In the genomic region with DNA sequence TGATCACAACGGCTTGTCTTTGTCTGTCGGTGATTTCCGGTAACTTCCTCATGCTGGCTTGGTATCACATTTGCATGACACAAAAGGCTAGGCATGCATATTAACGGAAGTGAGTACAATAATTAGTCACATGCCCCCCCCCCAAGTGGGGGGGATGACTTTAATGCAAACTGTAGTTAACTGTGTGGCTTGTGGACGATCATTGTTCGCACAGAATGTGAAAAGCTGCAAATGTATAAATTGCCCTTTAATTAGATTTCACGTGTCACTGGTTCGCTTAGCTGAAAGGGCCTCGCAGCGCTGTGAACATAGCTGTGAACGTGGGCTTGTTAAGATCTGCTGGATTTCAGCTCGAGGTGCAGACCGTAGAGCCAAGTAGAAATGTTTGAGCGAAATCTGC, we compare ENCODE assay signal across 12 mouse cellular contexts.
DNase-seq lines count a peak whose midpoint lies in the region; ATAC-seq and TF ChIP-seq lines count a peak whose summit lies in the region.
"Had no signal": no experiment of that assay in that cellular context is flagged by ENCODE, and none has a peak within 500 bp of the region (broad histone marks: within the 10 kb centered on the region; RNA-seq: fewer than 3 reads in every experiment).

No protein-coding gene starts in this region.

- no peak for TF ChIP-seq EP300 in liver, postnatal 0 days (IDR thresholded peaks at IDR 0.05; ENCODE audit: low read depth)

- no peak overlapping the region for H3K4me2 ChIP-seq in forebrain, postnatal 0 days (ENCODE audit: low read depth)
- no peak overlapping the region for H3K4me2 ChIP-seq in neural tube, embryonic 14.5 days (ENCODE audit: low read depth, low read length)
- H3K4me2 ChIP-seq in liver, postnatal 0 days (ENCODE audit: low read depth, low read length): no peak overlapping the region

- 16% methylated on average over 14 of the region's 14 CpGs for WGBS in forebrain, postnatal 0 days
- 18% methylated on average over 14 of the region's 14 CpGs for WGBS in neural tube, embryonic 14.5 days
- WGBS in liver, postnatal 0 days (ENCODE audit: insufficient replicate concordance): 71% methylated on average over 14 of the region's 14 CpGs

- H3K36me3 ChIP-seq in forebrain, postnatal 0 days (ENCODE audit: insufficient read depth): no peaks in the 10 kb centered on the region
- H3K36me3 ChIP-seq in neural tube, embryonic 14.5 days (ENCODE audit: control insufficient read depth, insufficient read depth, low read length): no peaks in the 10 kb centered on the region
- no peaks in the 10 kb centered on the region for H3K36me3 ChIP-seq in liver, postnatal 0 days (replicated peaks; ENCODE audit: insufficient read depth, low read length)

- intact Hi-C loops in left cerebral cortex, postnatal 4 days (cut with DNase I): no loop called here

- no peak for ATAC-seq in forebrain, postnatal 0 days
- ATAC-seq in neural tube, embryonic 14.5 days (ENCODE audit: low read depth): peak; percentile 38; the same call in 1 of the 2 replicates
- ATAC-seq in liver, postnatal 0 days: no peak
- no peak for ATAC-seq in inflammation-experienced regulatory T-cells, adult 6 months

- no peaks in the 10 kb centered on the region for H3K27me3 ChIP-seq in forebrain, postnatal 0 days (ENCODE audit: insufficient read depth, low read length)
- peaks cover 4% of the 10 kb centered on the region for H3K27me3 ChIP-seq in neural tube, embryonic 14.5 days (ENCODE audit: control insufficient read depth, insufficient read depth, low read length)
- peaks cover 33% of the 10 kb centered on the region for H3K27me3 ChIP-seq in liver, postnatal 0 days (ENCODE audit: insufficient read depth, low read length)

- no peak for TF ChIP-seq CTCF in forebrain, postnatal 0 days (IDR thresholded peaks at IDR 0.05; ENCODE audit: low read depth)
- TF ChIP-seq CTCF in liver, postnatal 0 days (IDR thresholded peaks at IDR 0.05; ENCODE audit: low read depth): no peak

- DNase-seq in left cerebral cortex, postnatal 4 days: peak; percentile 50
- no peak for DNase-seq in left cerebral cortex, adult 9 months (ENCODE audit: low spot score in 2 of 2)
- peak; percentile 89 for DNase-seq in Muller cell, postnatal 12 days (ENCODE audit: inconsistent ontology term)
- DNase-seq in forebrain, postnatal 0 days: peak; percentile 40
- DNase-seq in liver, postnatal 0 days: no peak
- no peak for DNase-seq in testis, postnatal 14 days (ENCODE audit: low spot score)
- DNase-seq: cerebellum, adult 9-11 months; heart, postnatal 36 days; kidney, adult 2 months had no signal

- no peak overlapping the region for H3K27ac ChIP-seq in forebrain, postnatal 0 days (ENCODE audit: low read depth, low read length)
- H3K27ac ChIP-seq in neural tube, embryonic 14.5 days (ENCODE audit: low read depth, low read length): no peak overlapping the region
- H3K27ac ChIP-seq in liver, postnatal 0 days (ENCODE audit: low read depth): no peak overlapping the region
- H3K27ac ChIP-seq: liver, embryonic 14.5 days had no signal

- peaks cover 7% of the 10 kb centered on the region; the same call in 1 of the 2 replicates for H3K4me1 ChIP-seq in forebrain, postnatal 0 days (ENCODE audit: insufficient read depth)
- H3K4me1 ChIP-seq in neural tube, embryonic 14.5 days (ENCODE audit: control insufficient read depth, insufficient read depth, low read length): 0 out of 2 replicates have a peak, but pooled peaks cover 3% of the 10 kb centered on the region
- H3K4me1 ChIP-seq in liver, postnatal 0 days (ENCODE audit: insufficient read depth): no peaks in the 10 kb centered on the region

- H3K4me3 ChIP-seq in forebrain, postnatal 0 days (ENCODE audit: low read depth, low read length): no peak overlapping the region
- H3K4me3 ChIP-seq in neural tube, embryonic 14.5 days (ENCODE audit: low read depth, low read length): no peak overlapping the region
- no peak overlapping the region for H3K4me3 ChIP-seq in liver, postnatal 0 days (ENCODE audit: low read depth, low read length)

- H3K9me3 ChIP-seq in forebrain, postnatal 0 days (ENCODE audit: low read length): no peaks in the 10 kb centered on the region
- H3K9me3 ChIP-seq in neural tube, embryonic 14.5 days (ENCODE audit: control insufficient read depth, low read length): no peaks in the 10 kb centered on the region
- H3K9me3 ChIP-seq in liver, postnatal 0 days (ENCODE audit: low read length): no peaks in the 10 kb centered on the region

- no peak overlapping the region for H3K9ac ChIP-seq in forebrain, postnatal 0 days
- no peak overlapping the region for H3K9ac ChIP-seq in neural tube, embryonic 14.5 days (replicated peaks; ENCODE audit: low read depth, low read length)
- H3K9ac ChIP-seq in liver, postnatal 0 days (replicated peaks): no peak overlapping the region
- H3K9ac ChIP-seq: liver, embryonic 14.5 days had no signal

Comparison
In these comparisons a context has a peak if more than half of its experiments do, and no peak if none do; other contexts are left out.
1. DNase-seq: peak in left cerebral cortex, postnatal 4 days (single experiment), Muller cell, postnatal 12 days (single experiment) and forebrain, postnatal 0 days (single experiment); none in left cerebral cortex, adult 9 months (0 of 2), liver, postnatal 0 days (single experiment) and testis, postnatal 14 days (single experiment).